Mouse (Mus musculus) limb, embryonic 13.5 days (tissue): Measurements from ENCODE around the gene Ccdc150. TPM values are rescaled to one million over a fixed set of nuclear protein-coding genes. Genes with fewer than 3 reads are reported as not detected.

Experiments used
- ATAC-seq: fragments of 200-750 bp; cut with Nextera tagmentation; 2 replicates; pipeline ENCODE4 v1.8.0; 2017; ENCODE audit warnings: low read depth, moderate number of reproducible peaks, moderate TSS enrichment; ENCODE audit not compliant: low FRiP score
- H3K27ac ChIP-seq: fragments of 300-500 bp; sonication (generic); 2 replicates; pipeline ENCODE4 v1.5.1; 2015; ENCODE audit warnings: inconsistent platforms, mild to moderate bottlenecking, moderate library complexity
- H3K27me3 ChIP-seq: fragments of 300-500 bp; sonication (generic); 2 replicates; pipeline ENCODE4 v1.6.1; 2015; ENCODE audit warnings: mild to moderate bottlenecking, inconsistent platforms
- H3K36me3 ChIP-seq: fragments of 300-500 bp; sonication (generic); 2 replicates; pipeline ENCODE4 v1.6.1; 2015; ENCODE audit warnings: inconsistent platforms, mild to moderate bottlenecking, moderate library complexity
- H3K4me1 ChIP-seq: fragments of 300-500 bp; sonication (generic); 2 replicates; pipeline ENCODE4 v1.6.1; 2015; ENCODE audit warnings: inconsistent platforms
- H3K4me2 ChIP-seq: fragments of 300-500 bp; sonication (generic); replicated peaks from 2 replicates; pipeline ENCODE4 v1.6.1; 2015; ENCODE audit warnings: inconsistent platforms, mild to moderate bottlenecking, moderate library complexity
- H3K4me3 ChIP-seq: fragments of 300-500 bp; sonication (generic); 2 replicates; pipeline ENCODE4 v1.5.1; 2015; ENCODE audit warnings: moderate library complexity, mild to moderate bottlenecking, inconsistent platforms
- H3K9ac ChIP-seq: fragments of 300-500 bp; sonication (generic); 2 replicates; pipeline ENCODE4 v1.6.1; 2015; ENCODE audit warnings: mild to moderate bottlenecking, inconsistent platforms
- H3K9me3 ChIP-seq: fragments of 300-500 bp; sonication (generic); 2 replicates; pipeline ENCODE4 v1.6.1; 2016; ENCODE audit warnings: inconsistent platforms
- WGBS: fragments of 180-500 bp; shearing (Covaris S2); methylation state at CpG from one replicate; pipeline ENCODE4 v1.1.7; 2015; 5-methylcytosine and 5-hydroxymethylcytosine counted together
- polyA plus RNA-seq: library from polyadenylated mRNA; unstranded; fragments of >200 nt; fragmentation: Nextera tagmentation; extraction: Ambion mirVana; gene quantifications from 2 replicates; pipeline ENCODE4 v1.2.1, GENCODE M21; 2015

Gene Ccdc150
- 0.23 and 0.43 TPM in 2 replicates for polyA plus RNA-seq

DNA sequence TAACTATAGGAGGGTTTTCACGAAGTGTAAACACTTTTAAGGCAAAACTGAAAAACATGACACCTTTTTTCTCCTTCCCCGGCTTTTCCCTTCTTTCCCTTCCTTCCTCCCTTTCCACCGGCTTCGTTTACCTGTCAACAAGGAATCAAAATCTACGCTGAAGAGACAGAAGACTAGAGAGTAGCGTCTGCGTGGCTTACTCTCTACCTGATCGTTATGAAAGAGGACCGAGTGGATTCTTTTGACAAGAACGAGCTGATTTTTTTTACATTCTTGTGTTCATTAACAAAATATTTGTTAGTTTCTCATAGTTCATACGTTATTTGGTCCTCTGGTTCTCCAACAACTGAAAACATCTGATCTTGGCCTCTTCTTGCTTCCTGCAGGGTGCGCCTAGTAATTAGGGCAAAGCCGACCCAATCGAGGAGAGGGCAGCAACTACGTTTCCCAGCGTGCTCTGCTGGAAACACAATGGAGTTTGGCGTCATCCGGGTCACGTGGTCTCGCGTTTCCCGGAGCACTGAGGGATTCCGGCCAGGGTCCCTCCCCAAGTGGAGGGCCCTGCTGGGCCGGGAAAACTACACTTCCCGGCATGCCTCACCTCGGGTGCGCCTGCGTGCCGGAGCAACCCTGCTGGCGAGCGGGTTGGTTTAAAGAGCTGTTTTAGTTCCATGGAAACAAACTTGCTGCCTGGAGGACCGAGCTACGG is at the start of gene Ccdc150:
Gene Ccdc150, plus strand, starts transcription at position 526 of the 709 bp plus-strand sequence.
- no peaks in the 10 kb centered on the region for H3K27me3 ChIP-seq
- H3K27ac ChIP-seq: no peak within 1 kb of the TSS; the same call in 1 of the 2 replicates

DNA sequence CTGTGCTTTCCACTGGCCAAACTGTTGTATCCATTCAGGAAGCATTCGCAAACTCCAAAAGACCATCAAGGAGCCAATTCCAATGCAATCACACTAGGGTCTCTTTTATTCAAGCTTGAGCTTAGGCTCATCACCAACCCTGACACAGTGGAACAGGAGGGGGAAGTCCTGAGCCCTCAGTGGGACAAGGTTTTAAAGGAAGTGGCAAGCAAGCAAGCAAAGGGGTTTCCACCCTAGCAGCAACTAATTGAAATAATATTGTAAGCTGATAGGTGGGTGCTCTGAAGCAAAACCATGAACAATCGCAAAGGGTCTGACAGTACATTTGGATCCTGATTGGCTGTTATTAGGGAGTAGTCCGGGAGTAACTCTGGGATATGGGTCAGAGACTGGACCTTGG is 30.2 kb upstream of the Ccdc150 start:
- Histone ChIP-seq H3K27me3 (no peaks in the 10 kb centered on the region), H3K27ac (no peak overlapping the region), H3K9me3 (no peaks in the 10 kb centered on the region), H3K4me2 (no peak overlapping the region), H3K4me1 (no peaks in the 10 kb centered on the region), H3K36me3 (no peaks in the 10 kb centered on the region), H3K9ac (no peak overlapping the region), H3K4me3 (no peak overlapping the region)
- WGBS: 91% methylated on average over 3 of the region's 3 CpGs
- no peak for ATAC-seq

More for the DNA sequence above, at the start of gene Ccdc150:
- Histone ChIP-seq H3K9me3 (no peaks in the 10 kb centered on the region), H3K4me3 (peak within 1 kb of the TSS; percentile 56), H3K9ac (peak within 1 kb of the TSS; percentile 70), H3K36me3 (no peaks in the 10 kb centered on the region), H3K4me2 (peak within 1 kb of the TSS; percentile 80), H3K4me1 (peaks cover 6% of the 10 kb centered on the region; the same call in 1 of the 2 replicates)
- peak; percentile 100 for ATAC-seq
- WGBS: 20% methylated on average over 33 of the region's 33 CpGs

- Histone ChIP-seq H3K36me3 (no peaks in the 10 kb centered on the region), H3K9ac (no peak overlapping the region), H3K27me3 (no peaks in the 10 kb centered on the region), H3K27ac (no peak overlapping the region), H3K4me3 (no peak overlapping the region), H3K9me3 (no peaks in the 10 kb centered on the region), H3K4me1 (no peaks in the 10 kb centered on the region), H3K4me2 (no peak overlapping the region)
- WGBS: 94% methylated on average over 4 of the region's 4 CpGs
- no peak for ATAC-seq
These were observed 7.8 kb upstream of the Ccdc150 start for GRCm38 (mm10) chr1:54242722-54243121.

DNA sequence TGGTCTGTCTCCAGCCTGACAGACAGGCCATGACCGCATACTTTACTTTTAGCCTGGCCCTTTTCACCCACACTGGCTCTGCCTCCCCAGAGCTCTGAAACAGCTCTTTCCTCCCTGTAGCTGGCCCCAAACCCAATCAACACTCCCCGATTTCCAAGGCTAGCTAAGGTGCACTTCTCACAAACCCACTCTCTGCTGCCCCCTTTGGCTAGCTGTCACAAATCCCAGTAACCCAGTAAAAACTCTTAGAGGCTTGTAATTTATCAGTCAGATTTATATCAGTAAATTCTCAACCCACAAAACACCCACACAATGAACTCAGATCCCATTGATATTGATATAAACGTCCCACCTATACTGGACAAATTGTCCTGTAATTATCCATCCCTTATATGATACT is 25.1 kb downstream of the Ccdc150 start:
- no peak for ATAC-seq
- H3K36me3 ChIP-seq: no peaks in the 10 kb centered on the region
- no peaks in the 10 kb centered on the region for H3K27me3 ChIP-seq
- no peak overlapping the region for H3K9ac ChIP-seq
- WGBS: 52% methylated on average over 3 of the region's 3 CpGs
- H3K4me3 ChIP-seq: no peak overlapping the region
- H3K27ac ChIP-seq: no peak overlapping the region
- H3K4me1 ChIP-seq: no peaks in the 10 kb centered on the region
- no peak overlapping the region for H3K4me2 ChIP-seq
- no peaks in the 10 kb centered on the region for H3K9me3 ChIP-seq

- no peaks in the 10 kb centered on the region for H3K36me3 ChIP-seq
- H3K27ac ChIP-seq: no peak overlapping the region
- no peak overlapping the region for H3K4me3 ChIP-seq
- H3K4me2 ChIP-seq: no peak overlapping the region
- no peak for ATAC-seq
- no peak overlapping the region for H3K9ac ChIP-seq
- no peaks in the 10 kb centered on the region for H3K4me1 ChIP-seq
- H3K27me3 ChIP-seq: no peaks in the 10 kb centered on the region
- H3K9me3 ChIP-seq: no peaks in the 10 kb centered on the region
- 90% methylated on average over 1 of the region's 1 CpGs for WGBS
These were observed 29.1 kb downstream of the Ccdc150 start for GRCm38 (mm10) chr1:54279628-54280027.

- no peak for ATAC-seq
- Histone ChIP-seq H3K4me3 (no peak overlapping the region), H3K4me1 (no peaks in the 10 kb centered on the region), H3K4me2 (no peak overlapping the region), H3K9me3 (no peaks in the 10 kb centered on the region), H3K27ac (no peak overlapping the region), H3K27me3 (no peaks in the 10 kb centered on the region), H3K9ac (no peak overlapping the region), H3K36me3 (no peaks in the 10 kb centered on the region)
- WGBS: 84% methylated on average over 3 of the region's 3 CpGs
These were observed 30.2 kb downstream of the Ccdc150 start for GRCm38 (mm10) chr1:54280651-54281050.

GRCm38 (mm10) chr1:54306404-54306803 is 55.9 kb downstream of the Ccdc150 start:
- Histone ChIP-seq H3K27me3 (no peaks in the 10 kb centered on the region), H3K9me3 (no peaks in the 10 kb centered on the region), H3K27ac (no peak overlapping the region), H3K4me2 (no peak overlapping the region), H3K4me3 (no peak overlapping the region), H3K9ac (no peak overlapping the region), H3K36me3 (no peaks in the 10 kb centered on the region), H3K4me1 (no peaks in the 10 kb centered on the region)
- 69% methylated on average over 2 of the region's 2 CpGs for WGBS
- ATAC-seq: no peak

GRCm38 (mm10) chr1:54326647-54327046 is 76.2 kb downstream of the Ccdc150 start:
- Histone ChIP-seq H3K4me3 (no peak overlapping the region), H3K27ac (no peak overlapping the region), H3K4me1 (no peaks in the 10 kb centered on the region), H3K27me3 (no peaks in the 10 kb centered on the region), H3K4me2 (no peak overlapping the region), H3K9ac (no peak overlapping the region), H3K9me3 (peaks cover 3% of the 10 kb centered on the region; the same call in 1 of the 2 replicates), H3K36me3 (no peaks in the 10 kb centered on the region)
- ATAC-seq: no peak
- WGBS: 93% methylated on average over 2 of the region's 2 CpGs

GRCm38 (mm10) chr1:54327876-54328545 is 77.5 kb downstream of the Ccdc150 start:
- no peak overlapping the region for H3K4me2 ChIP-seq
- no peak overlapping the region for H3K4me3 ChIP-seq
- no peak for ATAC-seq
- no peak overlapping the region for H3K9ac ChIP-seq
- no peak overlapping the region for H3K27ac ChIP-seq
- WGBS: 89% methylated on average over 6 of the region's 6 CpGs
- no peaks in the 10 kb centered on the region for H3K4me1 ChIP-seq
- no peaks in the 10 kb centered on the region for H3K36me3 ChIP-seq
- H3K27me3 ChIP-seq: no peaks in the 10 kb centered on the region
- peaks cover 3% of the 10 kb centered on the region; the same call in 1 of the 2 replicates for H3K9me3 ChIP-seq

- 55% methylated on average over 4 of the region's 4 CpGs for WGBS
- ATAC-seq: no peak
- Histone ChIP-seq H3K9ac (no peak overlapping the region), H3K9me3 (no peaks in the 10 kb centered on the region), H3K27me3 (no peaks in the 10 kb centered on the region), H3K27ac (no peak overlapping the region), H3K4me1 (no peaks in the 10 kb centered on the region), H3K4me3 (no peak overlapping the region), H3K4me2 (no peak overlapping the region), H3K36me3 (no peaks in the 10 kb centered on the region)
These were observed 82.5 kb downstream of the Ccdc150 start for GRCm38 (mm10) chr1:54332988-54333387.

DNA sequence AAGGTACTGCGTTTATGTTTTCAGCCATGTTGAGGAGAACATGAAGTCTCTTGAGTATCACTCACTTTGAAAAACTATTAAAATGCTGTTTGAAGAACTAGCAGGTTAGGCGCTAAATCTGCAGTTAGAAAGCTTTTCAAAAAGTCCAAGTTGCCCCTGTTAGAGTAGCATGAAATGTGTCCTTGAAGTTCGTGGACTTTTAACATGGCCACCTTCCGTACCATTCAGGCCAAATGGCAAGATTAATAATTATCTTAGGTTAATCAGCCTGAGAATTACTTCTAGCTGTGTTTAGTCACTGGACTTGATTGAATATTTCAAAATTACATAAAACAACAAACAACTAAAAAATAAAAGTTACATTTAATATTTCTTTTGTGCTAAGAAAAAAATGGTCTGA is 104.3 kb downstream of the Ccdc150 start:
- 90% methylated on average over 4 of the region's 4 CpGs for WGBS
- H3K9me3 ChIP-seq: no peaks in the 10 kb centered on the region
- no peak for ATAC-seq
- H3K4me3 ChIP-seq: no peak overlapping the region
- H3K9ac ChIP-seq: no peak overlapping the region
- no peak overlapping the region for H3K4me2 ChIP-seq
- no peak overlapping the region for H3K27ac ChIP-seq
- no peaks in the 10 kb centered on the region for H3K27me3 ChIP-seq
- H3K36me3 ChIP-seq: no peaks in the 10 kb centered on the region
- H3K4me1 ChIP-seq: no peaks in the 10 kb centered on the region

GRCm38 (mm10) chr1:54355485-54355884 is 105.0 kb downstream of the Ccdc150 start:
- Histone ChIP-seq H3K4me1 (no peaks in the 10 kb centered on the region), H3K27me3 (no peaks in the 10 kb centered on the region), H3K4me2 (no peak overlapping the region), H3K36me3 (no peaks in the 10 kb centered on the region), H3K9ac (no peak overlapping the region), H3K9me3 (no peaks in the 10 kb centered on the region), H3K4me3 (no peak overlapping the region), H3K27ac (no peak overlapping the region)
- no peak for ATAC-seq
- WGBS: 85% methylated on average over 5 of the region's 5 CpGs
